Mouse (Mus musculus) monocyte, adult 5-6 weeks (primary cell): ENCODE measurements around the gene Jph4. TPM values are rescaled to one million over a fixed set of nuclear protein-coding genes. Genes with fewer than 3 reads are reported as not detected.
A peak's percentile ranks its signal among the peaks of the same experiment; 100 is the strongest.

Source experiments
- ATAC-seq: fragments of 153-309, 156-312 bp; replicated peaks from 2 replicates; pipeline ENCODE4 v1.8.0; 2017; ENCODE audit warnings: mild to moderate bottlenecking; ENCODE audit not compliant: low TSS enrichment, insufficient number of reproducible peaks, severe bottlenecking, poor library complexity, low FRiP score
- total RNA-seq: library from RNA; stranded (forward); fragments of 200-1000, 200-491, 200-594 nt; gene quantifications from 3 replicates; pipeline ENCODE4 v1.2.3, GENCODE M21; 2017

Gene Jph4
- not detected in 3 replicates for total RNA-seq

- ATAC-seq: no peak
Observed at GRCm38 (mm10) chr14:55116425-55117200, at the start of gene Jph4. TSS of gene Jph4 (minus strand) at chr14:55116935.

- no peak for ATAC-seq
Observed at GRCm38 (mm10) chr14:55164172-55164806, 47.6 kb upstream of the Jph4 start.

- no peak for ATAC-seq
Observed at GRCm38 (mm10) chr14:55162168-55162567, 45.4 kb upstream of the Jph4 start.

- ATAC-seq: peak; percentile 95
Observed at GRCm38 (mm10) chr14:55161098-55161634, 44.4 kb upstream of the Jph4 start.

- no peak for ATAC-seq
Observed at GRCm38 (mm10) chr14:55160251-55161071, 43.7 kb upstream of the Jph4 start.

GRCm38 (mm10) chr14:55157322-55158065, 40.8 kb upstream of the Jph4 start:
- ATAC-seq: no peak

- ATAC-seq: no peak
Observed at GRCm38 (mm10) chr14:55152951-55153481, 36.3 kb upstream of the Jph4 start.

- no peak for ATAC-seq
Observed at GRCm38 (mm10) chr14:55152174-55152573, 35.4 kb upstream of the Jph4 start.

- ATAC-seq: no peak
Observed at GRCm38 (mm10) chr14:55150985-55151384, 34.2 kb upstream of the Jph4 start.

- ATAC-seq: no peak
Observed at GRCm38 (mm10) chr14:55149041-55149440, 32.3 kb upstream of the Jph4 start.

- ATAC-seq: peak; percentile 58; the same call in 1 of the 2 replicates
Observed at GRCm38 (mm10) chr14:55148363-55148915, 31.7 kb upstream of the Jph4 start.

GRCm38 (mm10) chr14:55146829-55147401, 30.2 kb upstream of the Jph4 start:
- ATAC-seq: peak; percentile 84

- ATAC-seq: peak; percentile 6; the same call in 1 of the 2 replicates
Observed at GRCm38 (mm10) chr14:55146324-55146723, 29.6 kb upstream of the Jph4 start.

GRCm38 (mm10) chr14:55139313-55139712, 22.6 kb upstream of the Jph4 start:
- ATAC-seq: no peak

GRCm38 (mm10) chr14:55135676-55136075, 18.9 kb upstream of the Jph4 start:
- no peak for ATAC-seq

GRCm38 (mm10) chr14:55126521-55126920, 9.8 kb upstream of the Jph4 start:
- no peak for ATAC-seq

- ATAC-seq: no peak
Observed at GRCm38 (mm10) chr14:55125711-55126110, 9.0 kb upstream of the Jph4 start.

- ATAC-seq: no peak
Observed at GRCm38 (mm10) chr14:55122359-55122758, 5.6 kb upstream of the Jph4 start.
